ENCODE assay signal across 8 mouse cellular contexts in the genomic region with DNA sequence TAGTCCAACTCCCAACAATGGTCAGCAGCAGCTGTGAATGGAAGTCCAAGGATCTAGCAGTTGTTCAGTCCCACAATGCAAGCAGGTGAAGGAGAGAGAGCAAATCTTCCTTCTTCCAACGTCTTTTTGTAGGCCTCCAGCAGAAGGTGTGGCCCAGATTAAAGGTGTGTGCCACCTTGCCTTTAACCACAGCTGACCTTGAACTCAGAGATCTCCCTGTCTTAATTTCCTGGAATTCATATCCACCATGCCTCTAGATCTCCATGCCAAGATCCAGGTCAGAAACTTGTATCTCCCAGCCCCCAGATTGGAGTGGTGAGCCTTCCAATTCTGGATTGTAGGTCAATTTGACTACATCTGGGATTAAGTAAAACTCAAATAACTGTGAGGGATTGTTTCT. TPM values are rescaled to one million over a fixed set of nuclear protein-coding genes. Genes with fewer than 3 reads are reported as not detected.
DNase-seq lines count a peak whose midpoint lies in the region; ATAC-seq and TF ChIP-seq lines count a peak whose summit lies in the region.

TSS of gene Wtap (minus strand) at position 101 of the 400 bp plus-strand sequence.

- H3K9ac ChIP-seq in lung, postnatal 0 days (replicated peaks; ENCODE audit: low read depth): peak within 1 kb of the TSS; percentile 100
- H3K9ac ChIP-seq in limb, embryonic 11.5 days (ENCODE audit: low read length): peak within 1 kb of the TSS; percentile 100

- no peaks in the 10 kb centered on the region for H3K36me3 ChIP-seq in lung, postnatal 0 days (ENCODE audit: insufficient read depth, low read length)
- H3K36me3 ChIP-seq in erythroblast, embryonic 14.5 days (ENCODE audit: control insufficient read depth): peaks cover 5% of the 10 kb centered on the region
- no peaks in the 10 kb centered on the region for H3K36me3 ChIP-seq in limb, embryonic 11.5 days (ENCODE audit: control insufficient read depth, insufficient read depth, low read length)

- WGBS in lung, postnatal 0 days: 75% methylated on average over 1 of the region's 1 CpGs
- 65% methylated on average over 1 of the region's 1 CpGs for WGBS in limb, embryonic 11.5 days

- no peak for TF ChIP-seq EP300 in lung, postnatal 0 days (IDR thresholded peaks at IDR 0.05)

- intact Hi-C loops in heart, postnatal 10 days (cut with DNase I): loop anchor here (5.0 to 10.0 kb wide), 2 partner anchors 77 to 269 kb away; partner anchors contain the start of genes Mrpl18 and Tcp1

- peak within 1 kb of the TSS; percentile 100 for H3K4me3 ChIP-seq in lung, postnatal 0 days (ENCODE audit: low read depth, low read length)
- peak within 1 kb of the TSS; percentile 100 for H3K4me3 ChIP-seq in erythroblast, embryonic 14.5 days (replicated peaks)
- H3K4me3 ChIP-seq in limb, embryonic 11.5 days (ENCODE audit: low read depth, low read length): peak within 1 kb of the TSS; percentile 72

- H3K9me3 ChIP-seq in lung, postnatal 0 days (ENCODE audit: low read length): no peaks in the 10 kb centered on the region
- H3K9me3 ChIP-seq in erythroblast, embryonic 14.5 days (ENCODE audit: control insufficient read depth, low read length): no peaks in the 10 kb centered on the region
- H3K9me3 ChIP-seq in limb, embryonic 11.5 days (ENCODE audit: control insufficient read depth, low read length): no peaks in the 10 kb centered on the region

- TF ChIP-seq CTCF in lung, postnatal 0 days (IDR thresholded peaks at IDR 0.05): no peak

- H3K27ac ChIP-seq in lung, postnatal 0 days (ENCODE audit: low read length): peak within 1 kb of the TSS; percentile 100
- no peak within 1 kb of the TSS for H3K27ac ChIP-seq in limb, embryonic 11.5 days (replicated peaks; ENCODE audit: low read depth, low read length)

- no peaks in the 10 kb centered on the region; the same call in 1 of the 2 replicates for H3K4me1 ChIP-seq in lung, postnatal 0 days (ENCODE audit: insufficient read depth, low read depth, low read length)
- H3K4me1 ChIP-seq in erythroblast, embryonic 14.5 days (ENCODE audit: control insufficient read depth): peaks cover 26% of the 10 kb centered on the region
- H3K4me1 ChIP-seq in limb, embryonic 11.5 days (ENCODE audit: control insufficient read depth, insufficient read depth, low read length): peaks cover 2% of the 10 kb centered on the region; the same call in 1 of the 2 replicates

- no peak for ATAC-seq in lung, postnatal 0 days
- ATAC-seq in limb, embryonic 11.5 days (ENCODE audit: insufficient number of reproducible peaks, low FRiP score, low TSS enrichment, low read depth): no peak
- ATAC-seq in neutrophil, adult 5-6 weeks (ENCODE audit: extremely low read depth, insufficient number of reproducible peaks, low FRiP score, poor library complexity, severe bottlenecking): no peak

- H3K4me2 ChIP-seq in lung, postnatal 0 days (replicated peaks; ENCODE audit: low read depth, low read length): peak within 1 kb of the TSS; percentile 81
- H3K4me2 ChIP-seq in limb, embryonic 11.5 days (ENCODE audit: low read depth, severe bottlenecking): peak within 1 kb of the TSS; percentile 69

- no peak for DNase-seq in lung, postnatal 0 days (ENCODE audit: low spot score)
- no peak for DNase-seq in lung, postnatal 36 days
- DNase-seq in heart, postnatal 10 days: no peak
- no peak for DNase-seq in limb, embryonic 11.5 days (ENCODE audit: low spot score)
- no peak for DNase-seq in frontal cortex, postnatal 10 days (ENCODE audit: low spot score in 2 of 2)
- no peak for DNase-seq in cerebellum, postnatal 36 days

- H3K27me3 ChIP-seq in lung, postnatal 0 days (replicated peaks; ENCODE audit: insufficient read depth, low read length): no peaks in the 10 kb centered on the region
- H3K27me3 ChIP-seq in erythroblast, embryonic 14.5 days (ENCODE audit: control insufficient read depth): no peaks in the 10 kb centered on the region
- no peaks in the 10 kb centered on the region for H3K27me3 ChIP-seq in limb, embryonic 11.5 days (ENCODE audit: control insufficient read depth, insufficient read depth, low read length)

RNA-seq across cellular contexts. Expression of gene Wtap, which starts in this region (rescaled TPM):
- polyA plus RNA-seq in lung, postnatal 0 days (2015; fragmentation: Nextera tagmentation; extraction: Ambion mirVana): 127 and 131 TPM in 2 replicates
- 0.81 and 0.91 TPM in 2 replicates for polyA plus RNA-seq in erythroblast, embryonic 14.5 days (2012)
- 10 to 100 TPM; 50.2 to 51.6 TPM for total RNA-seq in heart, postnatal 10 days (2021)
- polyA plus RNA-seq in limb, embryonic 11.5 days (2014; fragmentation: Nextera tagmentation; extraction: Ambion mirVana): 155 and 160 TPM in 2 replicates
- 173 and 194 TPM in 2 replicates for total RNA-seq in neutrophil, adult 5-6 weeks (2017)

Comparison
In these comparisons a context has a peak if more than half of its experiments do, and no peak if none do; other contexts are left out.
1. RNA of gene Wtap (polyA plus RNA-seq): 155 to 160 TPM in limb, embryonic 11.5 days and 127 to 131 TPM in lung, postnatal 0 days; 0.81 to 0.91 TPM in erythroblast, embryonic 14.5 days; every median in the first group is over 10 times any median in the second.
2. Peak in every context shown above with its lines, with median percentiles within 50 percentile points of each other: H3K4me3 ChIP-seq.